ENCODE assay signal across 8 mouse cellular contexts in the genomic region with DNA sequence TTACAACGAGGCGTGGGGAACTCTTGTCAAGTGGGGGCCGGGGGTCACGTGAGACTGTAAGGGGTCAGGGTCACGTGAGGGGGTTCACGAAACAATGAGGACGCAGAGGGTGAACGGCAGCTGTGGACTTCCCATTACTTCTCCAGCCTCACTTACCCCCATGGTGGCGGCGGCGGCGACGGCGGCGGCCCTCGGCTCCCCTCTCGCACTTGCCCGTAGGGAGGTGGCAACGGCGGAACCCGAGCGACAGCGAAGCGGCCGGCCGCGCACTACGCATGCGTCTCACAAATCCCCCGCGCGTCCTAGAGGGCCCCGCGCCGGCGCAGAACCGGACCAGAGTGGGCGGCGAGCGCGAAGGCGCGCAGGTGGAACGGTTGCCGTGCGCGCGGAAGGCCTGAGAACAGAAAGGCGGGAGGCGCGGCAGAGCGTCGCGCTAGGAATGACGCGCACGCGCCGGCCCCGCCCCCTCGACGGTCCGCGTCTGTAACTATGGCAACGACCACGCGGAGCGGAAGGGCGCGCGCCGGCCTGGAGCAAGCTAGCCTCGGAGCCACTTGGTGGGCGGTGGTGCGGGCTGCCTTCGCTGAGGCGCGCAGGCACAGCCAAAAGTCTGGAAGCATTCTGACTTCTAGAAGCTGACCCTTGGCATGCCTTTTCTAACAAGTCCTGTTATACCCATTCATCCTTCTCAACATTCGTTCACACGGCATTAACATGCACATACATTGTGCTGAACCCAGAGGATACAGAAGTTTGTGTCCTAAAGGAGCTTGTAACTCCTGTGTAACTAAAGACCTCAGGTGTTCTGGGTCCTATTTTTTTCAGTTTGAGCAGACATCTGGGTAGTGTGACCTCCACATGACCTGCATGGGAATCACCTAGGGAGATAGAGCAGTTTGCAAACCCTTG. TPM values are rescaled to one million over a fixed set of nuclear protein-coding genes. Genes with fewer than 3 reads are reported as not detected.
A peak's percentile ranks its signal among the peaks of the same experiment; 100 is the strongest.
DNase-seq lines count a peak whose midpoint lies in the region; ATAC-seq lines count a peak whose summit lies in the region.

A gene (minus strand): TSS at position 402 of the 909 bp plus-strand sequence.

- no peaks in the 10 kb centered on the region for H3K9me3 ChIP-seq in megakaryocyte, embryonic 14.5 days

- DNase-seq in ZHBTc4 (ENCODE audit: low read depth, low spot score), result peak; percentile 98
- peak; percentile 86 to 89 for DNase-seq in gastrocnemius, adult 8-10 months (ENCODE audit: low spot score in 2 of 2)
- DNase-seq in hindlimb bud, embryonic 11.5 days (ENCODE audit: extremely low spot score, low read depth, low spot score), result peak; percentile 71
- peak; percentile 84 to 94 for DNase-seq in left cerebral cortex, adult 8-10 months (ENCODE audit: low spot score in 2 of 2)
- peak; percentile 97 for DNase-seq in right cerebral cortex, postnatal 10 days (ENCODE audit: low spot score in 2 of 2)
- peak; percentile 93 for DNase-seq in urinary bladder, postnatal 25 days (ENCODE audit: low spot score)

- H3K27me3 ChIP-seq in megakaryocyte, embryonic 14.5 days (replicated peaks), result peaks cover 24% of the 10 kb centered on the region

- peaks cover 26% of the 10 kb centered on the region for H3K36me3 ChIP-seq in megakaryocyte, embryonic 14.5 days (replicated peaks; ENCODE audit: low read length)

- ATAC-seq in common myeloid progenitor, adult 5-6 weeks (replicated peaks; ENCODE audit: low read depth, poor library complexity, severe bottlenecking), result peak; percentile 91

- H3K4me3 ChIP-seq in megakaryocyte, embryonic 14.5 days (replicated peaks), result peak within 1 kb of the TSS; percentile 99

- peaks cover 50% of the 10 kb centered on the region for H3K4me1 ChIP-seq in megakaryocyte, embryonic 14.5 days

RNA-seq across cellular contexts. Expression of the gene that starts here (rescaled TPM):
- total RNA-seq in common myeloid progenitor, adult 5-6 weeks (2017), result 31.5 and 39.4 TPM in 2 replicates
- total RNA-seq in gastrocnemius, adult 8-10 months (2022), result 10 to 100 TPM in 3 of 4 experiments, 1 to 10 TPM in 1; 9.2 to 12.4 (median 11.2) TPM
- total RNA-seq in left cerebral cortex, adult 8-10 months (2022), result 10 to 100 TPM; 30.6 to 39.2 (median 32.3) TPM
- 14.4 and 15.8 TPM in 2 replicates for polyA plus RNA-seq in megakaryocyte, embryonic 14.5 days (2012; ENCODE audit: insufficient read depth, low replicate concordance)

Comparison
In these comparisons a context has a peak if more than half of its experiments do, and no peak if none do; other contexts are left out.
1. Peak in every context shown above with its lines: DNase-seq, ATAC-seq and H3K4me3 ChIP-seq.